Mouse (Mus musculus) liver, embryonic 11.5 days (tissue): ENCODE results near the gene Tubg1. TPM values are rescaled to one million over a fixed set of nuclear protein-coding genes. Genes with fewer than 3 reads are reported as not detected.

Source experiments
- ATAC-seq: fragments of 200-750 bp; cut with Nextera tagmentation; replicated peaks from 2 replicates; pipeline ENCODE4 v1.8.0; 2017; ENCODE audit warnings: moderate number of reproducible peaks, mild to moderate bottlenecking, moderate TSS enrichment, moderate library complexity; ENCODE audit not compliant: low FRiP score
- DNase-seq: peaks from one replicate; pipeline ENCODE4 v3.0.0-alpha.2; 2017; ENCODE audit warnings: low spot score
- H3K27ac ChIP-seq: fragments of 300-500 bp; sonication (generic); 2 replicates; pipeline ENCODE4 v1.5.1; 2014; ENCODE audit warnings: mild to moderate bottlenecking, low read depth, low read length, control low read depth
- H3K27me3 ChIP-seq: fragments of 300-500 bp; sonication (generic); replicated peaks from 2 replicates; pipeline ENCODE4 v1.6.1; 2014; ENCODE audit warnings: low read length, mixed read lengths; ENCODE audit not compliant: control insufficient read depth, insufficient read depth
- H3K36me3 ChIP-seq: fragments of 300-500 bp; sonication (generic); 2 replicates; pipeline ENCODE4 v1.6.1; 2014; ENCODE audit warnings: mild to moderate bottlenecking, low read length, moderate library complexity, mixed read lengths; ENCODE audit not compliant: control insufficient read depth, insufficient read depth
- H3K4me1 ChIP-seq: fragments of 300-500 bp; sonication (generic); replicated peaks from 2 replicates; pipeline ENCODE4 v1.6.1; 2014; ENCODE audit warnings: low read length, mixed read lengths; ENCODE audit not compliant: control insufficient read depth, insufficient read depth
- H3K4me2 ChIP-seq: fragments of 300-500 bp; sonication (generic); 2 replicates; pipeline ENCODE4 v1.6.1; 2014; ENCODE audit warnings: mild to moderate bottlenecking, control low read depth, moderate library complexity
- H3K4me3 ChIP-seq: fragments of 300-500 bp; sonication (generic); 2 replicates; pipeline ENCODE4 v1.5.1; 2014; ENCODE audit warnings: low read depth, low read length, control low read depth
- H3K9ac ChIP-seq: fragments of 300-500 bp; sonication (generic); 2 replicates; pipeline ENCODE4 v1.6.1; 2014; ENCODE audit warnings: low read depth, low read length, control low read depth
- H3K9me3 ChIP-seq: fragments of 300-500 bp; sonication (generic); 2 replicates; pipeline ENCODE4 v1.6.1; 2016; ENCODE audit warnings: low read length, inconsistent platforms, mixed read lengths; ENCODE audit not compliant: control insufficient read depth
- WGBS: fragments of 180-500 bp; shearing (Covaris S2); extraction: QIAGEN DNeasy Blood & Tissue Kit; methylation state at CpG from one replicate; pipeline ENCODE4 v1.1.7; 2014; 5-methylcytosine and 5-hydroxymethylcytosine counted together
- polyA plus RNA-seq: library from polyadenylated mRNA; unstranded; fragments of >200 nt; fragmentation: Nextera tagmentation; extraction: Ambion mirVana; gene quantifications from 2 replicates; pipeline ENCODE4 v1.2.1, GENCODE M21; 2014

The Tubg1 gene
- polyA plus RNA-seq, 1 experiment from 2014 or later = 82.3 TPM

DNA sequence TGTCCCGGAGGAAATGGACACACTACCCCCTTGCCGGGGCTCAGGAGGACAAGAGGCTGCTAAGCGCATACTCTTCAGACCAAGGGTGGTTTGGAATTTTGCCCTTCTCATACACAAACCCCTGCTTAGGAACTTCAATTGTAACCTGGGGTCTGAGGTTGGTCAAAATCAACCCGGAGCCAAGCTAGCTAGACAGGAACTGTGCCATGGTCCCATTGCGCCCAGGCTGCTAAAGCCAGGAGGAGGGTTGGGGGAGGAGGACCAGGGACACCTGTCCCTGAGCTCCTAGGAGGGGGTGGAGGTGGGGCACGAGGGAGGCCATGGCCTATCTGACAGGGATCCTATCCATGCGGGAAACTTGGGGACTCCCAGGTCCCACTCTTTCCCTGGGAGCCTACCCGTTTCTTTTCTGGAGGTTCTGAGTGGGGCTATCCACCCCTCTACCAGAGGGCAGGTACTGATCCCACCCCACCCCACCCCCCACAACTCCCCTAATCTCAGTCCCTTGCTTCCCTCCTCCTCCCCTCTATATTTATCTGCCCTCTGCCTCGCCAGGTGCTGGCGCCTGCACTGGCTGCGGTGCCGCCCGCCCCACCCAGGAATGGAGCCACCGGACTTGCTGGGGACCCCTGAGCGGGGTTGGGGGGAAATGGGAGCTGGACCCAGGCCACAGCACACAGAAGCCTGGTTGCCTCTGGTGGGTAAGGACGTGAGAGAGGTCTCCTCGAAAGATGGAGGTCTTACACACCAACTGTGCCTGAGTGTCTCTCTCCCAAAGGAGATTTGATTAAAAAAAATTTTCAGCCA lies 49.8 kb downstream of the Tubg1 start:
- no peak for ATAC-seq
- DNase-seq = no peak
- H3K4me1 ChIP-seq = peaks cover 58% of the 10 kb centered on the region
- H3K9me3 ChIP-seq = no peaks in the 10 kb centered on the region
- peak overlapping the region; percentile 61 for H3K4me3 ChIP-seq
- H3K27ac ChIP-seq = no peak overlapping the region
- WGBS = 14% methylated on average over 16 of the region's 17 CpGs
- H3K27me3 ChIP-seq = peaks cover 99% of the 10 kb centered on the region
- peaks cover 7% of the 10 kb centered on the region for H3K36me3 ChIP-seq
- H3K4me2 ChIP-seq = peak overlapping the region; percentile 88
- no peak overlapping the region for H3K9ac ChIP-seq

DNA sequence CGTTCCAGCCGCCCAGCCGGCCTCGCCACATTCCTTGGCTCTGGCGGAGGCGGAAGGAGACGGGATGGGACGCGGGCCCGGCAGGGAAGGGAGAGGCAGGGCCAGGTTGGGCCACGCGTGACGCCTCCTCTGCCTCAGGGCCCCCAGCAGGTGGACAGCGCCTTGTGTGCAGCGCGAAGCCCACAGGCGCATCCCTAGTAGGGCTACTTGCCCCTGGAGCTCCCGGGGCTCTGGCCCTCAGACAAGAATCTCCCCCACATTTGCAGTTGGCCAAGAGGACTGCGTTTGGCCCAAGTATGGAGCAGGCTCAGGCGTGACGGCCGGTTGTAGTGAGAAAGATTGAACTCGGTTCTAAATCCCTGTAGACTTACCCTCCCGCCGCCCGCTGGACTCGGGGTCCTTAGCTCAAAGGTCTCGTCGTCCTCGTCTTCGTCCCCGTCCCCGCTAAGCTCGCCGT lies 50.6 kb downstream of the Tubg1 start, which contains the start of gene Cntnap1:
TSS of gene Cntnap1 (plus strand) at position 170 of the 457 bp plus-strand sequence.
- peaks cover 7% of the 10 kb centered on the region for H3K36me3 ChIP-seq
- H3K4me3 ChIP-seq = peak within 1 kb of the TSS; percentile 61
- peak; percentile 64 for DNase-seq
- 0 out of 2 replicates have a peak within 1 kb of the TSS, but pooled peaks have one; percentile 52 for H3K27ac ChIP-seq
- peak within 1 kb of the TSS; percentile 47 for H3K9ac ChIP-seq
- WGBS = 3% methylated on average over 35 of the region's 35 CpGs
- no peaks in the 10 kb centered on the region for H3K9me3 ChIP-seq
- H3K4me1 ChIP-seq = peaks cover 51% of the 10 kb centered on the region
- no peak for ATAC-seq
- peak within 1 kb of the TSS; percentile 88 for H3K4me2 ChIP-seq
- H3K27me3 ChIP-seq = peaks cover 99% of the 10 kb centered on the region

DNA sequence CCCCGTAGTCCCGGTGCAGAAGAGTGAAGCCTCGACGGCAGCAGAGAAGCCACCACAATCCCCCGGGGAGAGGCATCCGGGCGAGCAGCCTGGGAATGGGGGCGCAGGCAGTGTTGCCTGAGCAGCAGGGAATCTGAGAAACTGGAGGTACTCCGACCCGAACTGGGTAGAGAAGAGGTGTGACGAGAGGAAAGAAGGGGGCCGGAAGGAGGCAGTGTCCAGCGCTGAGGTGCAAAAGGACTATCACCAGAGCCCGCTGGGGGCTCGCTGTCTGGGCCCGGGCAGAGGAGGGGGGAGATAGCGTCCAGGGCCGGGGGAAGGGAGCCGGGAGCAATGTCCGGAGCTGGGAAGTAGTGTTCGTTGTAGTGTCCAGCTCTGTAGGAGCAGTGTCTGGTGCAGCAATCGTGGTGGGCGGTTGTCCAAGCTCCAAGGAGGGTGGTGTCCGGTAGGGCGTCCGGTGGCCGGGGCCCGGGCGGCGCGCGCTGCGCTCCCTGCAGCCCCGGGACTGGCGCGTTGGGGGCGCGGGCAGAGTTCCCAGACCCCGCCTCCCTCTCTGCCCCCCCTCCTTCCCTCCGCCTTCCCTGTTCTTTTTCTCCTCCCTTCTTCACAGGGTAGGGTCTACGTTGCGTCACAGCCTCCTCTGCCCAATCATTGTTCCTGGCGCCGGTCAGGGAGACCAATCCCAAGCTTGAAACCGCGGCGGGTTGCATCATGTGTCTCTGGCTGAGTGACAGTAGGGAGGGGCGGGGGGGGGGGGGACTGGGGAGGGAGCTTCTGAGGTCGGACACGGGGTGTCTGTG lies 51.3 kb downstream of the Tubg1 start, which contains the start of gene Plekhh3:
TSS of gene Plekhh3 (minus strand) at position 541 of the 800 bp plus-strand sequence.
- Histone ChIP-seq H3K4me2 (peak within 1 kb of the TSS; percentile 88), H3K9me3 (no peaks in the 10 kb centered on the region), H3K9ac (peak within 1 kb of the TSS; percentile 47), H3K27me3 (peaks cover 99% of the 10 kb centered on the region), H3K4me1 (peaks cover 50% of the 10 kb centered on the region), H3K27ac (peak within 1 kb of the TSS; percentile 68), H3K4me3 (peak within 1 kb of the TSS; percentile 61), H3K36me3 (peaks cover 7% of the 10 kb centered on the region)
- DNase-seq (peak; percentile 86), ATAC-seq (peak; percentile 89)
- under 1% methylated on average over 49 of the region's 50 CpGs for whole genome bisulfite sequencing

DNA sequence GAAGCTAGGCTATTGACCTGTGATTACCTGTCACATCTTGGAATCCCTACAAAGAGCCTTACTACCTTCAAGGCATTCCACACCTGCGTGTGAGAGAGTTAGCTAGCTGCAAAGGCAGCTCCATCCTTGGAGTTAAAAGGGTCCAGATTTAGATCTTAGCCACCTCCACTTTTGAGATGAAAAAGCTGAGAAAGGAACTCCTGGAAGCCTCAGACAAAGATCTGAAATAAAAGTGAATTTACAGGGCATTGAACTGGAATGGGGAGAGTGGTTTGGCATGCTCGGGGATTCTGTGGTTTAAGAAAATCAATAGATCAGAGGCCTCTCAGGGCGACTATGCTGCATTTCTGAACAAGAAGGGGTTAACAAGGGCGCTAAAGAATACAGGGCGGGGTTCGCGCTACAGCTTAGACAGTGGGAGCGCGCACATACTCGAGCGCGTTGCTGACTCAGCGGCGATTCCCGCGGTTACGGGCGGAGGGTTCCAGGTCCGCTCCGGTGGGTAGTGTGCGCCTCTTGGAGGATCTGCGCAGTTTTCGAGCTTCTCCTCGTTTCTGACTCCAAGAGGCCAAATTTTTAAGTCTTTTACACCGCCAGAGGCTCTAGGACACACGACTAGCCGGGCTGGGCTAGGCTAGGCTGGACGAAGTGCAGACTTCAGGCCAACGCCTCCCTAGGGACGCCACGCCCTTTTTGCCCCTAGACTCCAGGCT lies 52.1 kb downstream of the Tubg1 start:
- DNase-seq = peak; percentile 77
- Histone ChIP-seq H3K36me3 (0 out of 2 replicates have a peak, but pooled peaks cover 2% of the 10 kb centered on the region), H3K4me2 (peak overlapping the region; percentile 88), H3K4me3 (peak overlapping the region; percentile 57), H3K4me1 (peaks cover 54% of the 10 kb centered on the region), H3K27ac (peak overlapping the region; percentile 68), H3K9ac (peak overlapping the region; percentile 43; the same call in 1 of the 2 replicates), H3K27me3 (peaks cover 99% of the 10 kb centered on the region), H3K9me3 (no peaks in the 10 kb centered on the region)
- 0% methylated on average over 31 of the region's 31 CpGs for WGBS
- peak; percentile 48; the same call in 1 of the 2 replicates for ATAC-seq

DNA sequence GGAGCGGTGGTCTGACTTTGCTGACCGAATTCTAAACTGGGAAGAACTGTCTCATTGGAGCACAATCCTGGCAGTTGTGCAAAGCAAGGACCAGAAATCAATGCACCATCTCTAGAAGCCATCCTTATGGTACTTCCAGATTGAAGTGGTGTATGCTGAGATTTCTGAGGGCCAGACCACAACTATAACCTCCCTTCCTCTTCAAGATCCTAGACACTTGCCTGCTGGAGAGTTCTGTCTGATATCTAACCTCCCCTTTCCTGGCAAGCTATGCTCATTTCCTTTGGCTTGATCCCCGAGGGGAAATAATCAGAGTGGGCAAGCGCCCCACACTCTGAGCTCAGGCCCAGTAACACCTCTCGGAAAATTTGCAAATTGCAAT lies 52.7 kb downstream of the Tubg1 start:
- Histone ChIP-seq H3K27ac (peak overlapping the region; percentile 68), H3K9me3 (no peaks in the 10 kb centered on the region), H3K27me3 (peaks cover 99% of the 10 kb centered on the region), H3K36me3 (no peaks in the 10 kb centered on the region), H3K9ac (peak overlapping the region; percentile 43; the same call in 1 of the 2 replicates), H3K4me3 (peak overlapping the region; percentile 57), H3K4me1 (peaks cover 54% of the 10 kb centered on the region), H3K4me2 (peak overlapping the region; percentile 88)
- ATAC-seq (no peak), DNase-seq (no peak)
- WGBS = 10% methylated on average over 5 of the region's 5 CpGs

DNA sequence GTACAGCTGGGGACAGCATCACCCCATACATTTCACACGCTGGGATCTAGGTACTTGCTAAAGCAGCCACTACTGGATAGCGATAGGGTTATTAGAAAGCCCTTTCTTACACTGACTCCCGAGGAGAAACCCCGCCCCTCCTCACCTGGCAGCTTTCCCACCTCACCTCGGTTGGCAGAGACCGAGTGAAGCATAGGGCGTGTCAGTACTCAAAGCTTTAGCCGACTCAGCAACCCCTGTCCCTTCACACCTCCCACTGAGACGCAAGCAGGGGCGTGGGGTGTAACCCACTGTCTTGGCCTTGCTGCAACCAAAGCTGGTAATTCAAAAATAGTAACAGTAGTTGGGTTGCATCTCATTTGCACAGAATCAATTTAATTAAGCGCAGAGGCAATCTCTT lies 53.4 kb downstream of the Tubg1 start:
- no peaks in the 10 kb centered on the region for H3K36me3 ChIP-seq
- no peak overlapping the region for H3K27ac ChIP-seq
- ATAC-seq = no peak
- 0 out of 2 replicates have a peak overlapping the region, but pooled peaks have one; percentile 2 for H3K9ac ChIP-seq
- peak overlapping the region; percentile 40; the same call in 1 of the 2 replicates for H3K4me3 ChIP-seq
- WGBS = 11% methylated on average over 11 of the region's 11 CpGs
- peaks cover 49% of the 10 kb centered on the region for H3K4me1 ChIP-seq
- peaks cover 99% of the 10 kb centered on the region for H3K27me3 ChIP-seq
- peak overlapping the region; percentile 73 for H3K4me2 ChIP-seq
- no peaks in the 10 kb centered on the region for H3K9me3 ChIP-seq
- DNase-seq = no peak

DNA sequence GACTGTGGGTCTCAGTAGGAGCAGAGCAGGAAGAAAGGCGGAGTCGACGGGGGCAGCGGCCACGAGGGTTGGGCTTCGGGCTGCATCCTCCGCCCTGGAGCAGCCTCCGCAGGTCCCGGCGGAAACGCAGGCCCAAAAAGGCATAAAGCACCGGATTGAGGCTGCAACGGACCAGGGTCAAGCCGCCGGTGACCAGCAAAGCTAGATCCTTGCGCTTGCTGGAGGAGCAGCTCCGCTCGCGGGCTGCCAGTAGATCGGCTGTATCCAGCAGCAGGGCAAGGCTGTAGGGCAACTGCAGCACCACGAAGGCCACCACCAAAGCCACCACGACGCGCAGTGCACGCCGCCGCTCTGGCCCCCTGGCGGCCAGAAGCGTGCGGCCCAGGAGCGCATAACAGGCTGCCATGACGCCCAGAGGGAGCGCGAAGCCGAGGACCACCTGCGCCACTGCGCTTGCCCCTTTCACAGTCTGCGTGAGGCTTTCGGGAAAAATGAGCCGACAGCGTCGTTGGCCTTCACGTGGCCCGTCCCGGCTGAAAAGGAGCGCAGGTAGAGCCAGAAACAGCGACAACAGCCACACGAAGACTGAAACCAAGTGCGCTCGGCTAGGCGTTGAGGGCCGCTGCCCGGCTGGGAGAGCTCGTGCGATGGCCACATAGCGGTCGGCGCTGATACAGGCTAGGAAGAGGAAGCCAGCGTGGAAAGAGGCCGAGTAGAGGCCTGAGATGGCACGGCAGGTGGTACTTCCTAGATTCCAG lies 54.1 kb downstream of the Tubg1 start:
- H3K27me3 ChIP-seq = peaks cover 99% of the 10 kb centered on the region
- H3K4me1 ChIP-seq = peaks cover 46% of the 10 kb centered on the region
- ATAC-seq (peak; percentile 61), DNase-seq (peak; percentile 81)
- H3K36me3 ChIP-seq = no peaks in the 10 kb centered on the region
- H3K27ac ChIP-seq = peak overlapping the region; percentile 45; the same call in 1 of the 2 replicates
- H3K9me3 ChIP-seq = no peaks in the 10 kb centered on the region
- WGBS = 2% methylated on average over 61 of the region's 61 CpGs
- H3K4me3 ChIP-seq = peak overlapping the region; percentile 40
- peak overlapping the region; percentile 26; the same call in 1 of the 2 replicates for H3K9ac ChIP-seq
- peak overlapping the region; percentile 73 for H3K4me2 ChIP-seq
